Mouse (Mus musculus): ENCODE measurements around the gene Aldh16a1. TPM values are rescaled to one million over a fixed set of nuclear protein-coding genes. Genes with fewer than 3 reads are reported as not detected.
A peak's percentile ranks its signal among the peaks of the same experiment; 100 is the strongest.
"Not testable (repeated sequence)": the region's sequence is repeated elsewhere in the genome, so short reads cannot be mapped to it uniquely, and the experiment has no call there.

The Aldh16a1 gene
- polyA plus RNA-seq, 1 experiment from 2014 or later, result 39.8 TPM

- no peak for ATAC-seq (ENCODE audit: low FRiP score)
- H3K9ac ChIP-seq, result peak overlapping the region; percentile 98
- H3K4me2 ChIP-seq (replicated peaks), result peak overlapping the region; percentile 97
- H3K27me3 ChIP-seq, result peaks cover 2% of the 10 kb centered on the region; the same call in 1 of the 2 replicates
- peaks cover 44% of the 10 kb centered on the region for H3K4me1 ChIP-seq
- peaks cover 34% of the 10 kb centered on the region for H3K36me3 ChIP-seq
- 50% methylated on average over 21 of the region's 21 CpGs for WGBS
- H3K9me3 ChIP-seq (replicated peaks), result no peaks in the 10 kb centered on the region
- peak overlapping the region; percentile 88 for H3K27ac ChIP-seq
- peak overlapping the region; percentile 87 for H3K4me3 ChIP-seq
Measured at GRCm38 (mm10) chr7:45126844-45127699, 27.3 kb downstream of the Aldh16a1 start.

GRCm38 (mm10) chr7:45126147-45126843 is 28.1 kb downstream of the Aldh16a1 start:
- peaks cover 51% of the 10 kb centered on the region for H3K4me1 ChIP-seq

GRCm38 (mm10) chr7:45125649-45126048 is 28.7 kb downstream of the Aldh16a1 start:
- 52% methylated on average over 5 of the region's 5 CpGs for WGBS
- ATAC-seq (ENCODE audit: low FRiP score); H3K4me3 ChIP-seq; H3K9ac ChIP-seq; H3K9me3 ChIP-seq (replicated peaks); H3K27me3 ChIP-seq: not testable (repeated sequence)
- Histone ChIP-seq H3K27ac (peak overlapping the region; percentile 77; the same call in 1 of the 2 replicates), H3K36me3 (peaks cover 48% of the 10 kb centered on the region), H3K4me1 (peaks cover 52% of the 10 kb centered on the region), H3K4me2 (replicated peaks) (peak overlapping the region; percentile 44; the same call in 1 of the 2 replicates)

More at GRCm38 (mm10) chr7:45126147-45126843, 28.1 kb downstream of the Aldh16a1 start:
- Histone ChIP-seq H3K9ac (peak overlapping the region; percentile 98), H3K9me3 (replicated peaks) (no peaks in the 10 kb centered on the region), H3K4me3 (peak overlapping the region; percentile 87), H3K4me2 (replicated peaks) (peak overlapping the region; percentile 97), H3K27ac (peak overlapping the region; percentile 88), H3K27me3 (no peaks in the 10 kb centered on the region), H3K36me3 (peaks cover 42% of the 10 kb centered on the region)
- 77% methylated on average over 17 of the region's 17 CpGs for WGBS
- ATAC-seq (ENCODE audit: low FRiP score), result no peak

GRCm38 (mm10) chr7:45125144-45125600 is 29.2 kb downstream of the Aldh16a1 start:
- H3K27me3 ChIP-seq, result no peaks in the 10 kb centered on the region
- peaks cover 53% of the 10 kb centered on the region for H3K36me3 ChIP-seq
- H3K4me1 ChIP-seq, result peaks cover 50% of the 10 kb centered on the region
- peak overlapping the region; percentile 6; the same call in 1 of the 2 replicates for H3K9ac ChIP-seq
- H3K27ac ChIP-seq, result peak overlapping the region; percentile 77
- H3K9me3 ChIP-seq (replicated peaks), result no peaks in the 10 kb centered on the region
- peak overlapping the region; percentile 44 for H3K4me2 ChIP-seq (replicated peaks)
- H3K4me3 ChIP-seq, result peak overlapping the region; percentile 90; the same call in 1 of the 2 replicates
- 21% methylated on average over 7 of the region's 7 CpGs for WGBS
- no peak for ATAC-seq (ENCODE audit: low FRiP score)

- peak; percentile 87 for ATAC-seq (ENCODE audit: low FRiP score)
- Histone ChIP-seq H3K9me3 (replicated peaks) (no peaks in the 10 kb centered on the region), H3K4me2 (replicated peaks) (peak within 1 kb of the TSS; percentile 90), H3K9ac (peak within 1 kb of the TSS; percentile 98), H3K27ac (peak within 1 kb of the TSS; percentile 83), H3K4me3 (peak within 1 kb of the TSS; percentile 90), H3K4me1 (peaks cover 45% of the 10 kb centered on the region), H3K36me3 (peaks cover 60% of the 10 kb centered on the region), H3K27me3 (no peaks in the 10 kb centered on the region)
- 2% methylated on average over 59 of the region's 59 CpGs for WGBS
Measured at GRCm38 (mm10) chr7:45124224-45125143, 29.9 kb downstream of the Aldh16a1 start, which contains the start of gene Rps11. TSS of gene Rps11 (minus strand) at chr7:45124439.

- Histone ChIP-seq H3K4me3 (peak overlapping the region; percentile 90), H3K9ac (peak overlapping the region; percentile 98), H3K36me3 (peaks cover 71% of the 10 kb centered on the region), H3K4me2 (replicated peaks) (peak overlapping the region; percentile 90), H3K4me1 (peaks cover 43% of the 10 kb centered on the region), H3K9me3 (replicated peaks) (no peaks in the 10 kb centered on the region), H3K27me3 (no peaks in the 10 kb centered on the region), H3K27ac (0 out of 2 replicates have a peak overlapping the region, but pooled peaks have one; percentile 83)
- 26% methylated on average over 12 of the region's 12 CpGs for WGBS
- ATAC-seq (ENCODE audit: low FRiP score), result no peak
Measured at GRCm38 (mm10) chr7:45123186-45123570, 31.2 kb downstream of the Aldh16a1 start.

GRCm38 (mm10) chr7:45122561-45123185 is 31.7 kb downstream of the Aldh16a1 start:
- H3K9me3 ChIP-seq (replicated peaks), result no peaks in the 10 kb centered on the region
- H3K4me2 ChIP-seq (replicated peaks), result peak overlapping the region; percentile 90
- peaks cover 41% of the 10 kb centered on the region for H3K4me1 ChIP-seq
- H3K4me3 ChIP-seq, result peak overlapping the region; percentile 90
- ATAC-seq (ENCODE audit: low FRiP score), result no peak
- no peak overlapping the region for H3K27ac ChIP-seq
- WGBS, result 89% methylated on average over 15 of the region's 15 CpGs
- H3K36me3 ChIP-seq, result peaks cover 74% of the 10 kb centered on the region
- H3K27me3 ChIP-seq, result no peaks in the 10 kb centered on the region
- peak overlapping the region; percentile 98 for H3K9ac ChIP-seq

GRCm38 (mm10) chr7:45121966-45122365 is 32.4 kb downstream of the Aldh16a1 start:
- ATAC-seq (ENCODE audit: low FRiP score), result no peak
- peak overlapping the region; percentile 33; the same call in 1 of the 2 replicates for H3K9ac ChIP-seq
- H3K27me3 ChIP-seq, result no peaks in the 10 kb centered on the region
- H3K4me3 ChIP-seq, result no peak overlapping the region
- peaks cover 33% of the 10 kb centered on the region for H3K4me1 ChIP-seq
- peaks cover 72% of the 10 kb centered on the region for H3K36me3 ChIP-seq
- no peak overlapping the region for H3K4me2 ChIP-seq (replicated peaks)
- no peak overlapping the region for H3K27ac ChIP-seq
- H3K9me3 ChIP-seq (replicated peaks), result no peaks in the 10 kb centered on the region

- no peak for ATAC-seq (ENCODE audit: low FRiP score)
- no peak overlapping the region for H3K4me2 ChIP-seq (replicated peaks)
- peaks cover 66% of the 10 kb centered on the region for H3K36me3 ChIP-seq
Measured at GRCm38 (mm10) chr7:45121404-45121803, 33.0 kb downstream of the Aldh16a1 start.

GRCm38 (mm10) chr7:45119780-45120709 is 34.3 kb downstream of the Aldh16a1 start:
- H3K36me3 ChIP-seq, result peaks cover 52% of the 10 kb centered on the region
- no peaks in the 10 kb centered on the region for H3K27me3 ChIP-seq
- WGBS, result 80% methylated on average over 5 of the region's 5 CpGs
- H3K9me3 ChIP-seq (replicated peaks), result no peaks in the 10 kb centered on the region
- H3K9ac ChIP-seq, result no peak overlapping the region
- no peak overlapping the region for H3K4me3 ChIP-seq
- H3K4me2 ChIP-seq (replicated peaks), result no peak overlapping the region
- H3K4me1 ChIP-seq, result peaks cover 23% of the 10 kb centered on the region
- H3K27ac ChIP-seq, result no peak overlapping the region
- no peak for ATAC-seq (ENCODE audit: low FRiP score)

More at GRCm38 (mm10) chr7:45121404-45121803, 33.0 kb downstream of the Aldh16a1 start:
- 81% methylated on average over 8 of the region's 8 CpGs for WGBS
- Histone ChIP-seq H3K27ac (no peak overlapping the region), H3K9ac (peak overlapping the region; percentile 33; the same call in 1 of the 2 replicates), H3K4me1 (peaks cover 28% of the 10 kb centered on the region), H3K4me3 (no peak overlapping the region), H3K9me3 (replicated peaks) (no peaks in the 10 kb centered on the region), H3K27me3 (no peaks in the 10 kb centered on the region)
